In genomic region chr6:112865021-112865531, GRCm38 (mm10) we compare ENCODE assay signal across 9 mouse cellular contexts.
A peak's percentile ranks its signal among the peaks of the same experiment; 100 is the strongest.
DNase-seq lines count a peak whose midpoint lies in the region; ATAC-seq and TF ChIP-seq lines count a peak whose summit lies in the region.
"Had no signal": no experiment of that assay in that cellular context is flagged by ENCODE, and none has a peak within 500 bp of the region (broad histone marks: within the 10 kb centered on the region; RNA-seq: fewer than 3 reads in every experiment).

No protein-coding gene starts in this region.

- 36% methylated on average over 6 of the region's 6 CpGs for WGBS in kidney, embryonic 16.5 days
- WGBS in hindbrain, embryonic 14.5 days: 17% methylated on average over 6 of the region's 6 CpGs
- 24% methylated on average over 6 of the region's 6 CpGs for WGBS in olfactory bulb, adult 2 months

- no peaks in the 10 kb centered on the region for H3K36me3 ChIP-seq in kidney, embryonic 16.5 days (ENCODE audit: insufficient read depth, low read length)
- no peaks in the 10 kb centered on the region for H3K36me3 ChIP-seq in hindbrain, embryonic 14.5 days (replicated peaks; ENCODE audit: control insufficient read depth, insufficient read depth)
- H3K36me3 ChIP-seq: embryonic facial prominence, embryonic 12.5 days had no signal

- H3K27me3 ChIP-seq in kidney, embryonic 16.5 days (ENCODE audit: insufficient read depth, low read length): no peaks in the 10 kb centered on the region
- H3K27me3 ChIP-seq in hindbrain, embryonic 14.5 days (ENCODE audit: control insufficient read depth, insufficient read depth, low read length): no peaks in the 10 kb centered on the region
- H3K27me3 ChIP-seq: embryonic facial prominence, embryonic 12.5 days had no signal

- no peak overlapping the region for H3K27ac ChIP-seq in kidney, embryonic 16.5 days (ENCODE audit: low read length)
- peak overlapping the region; percentile 53 for H3K27ac ChIP-seq in hindbrain, embryonic 14.5 days
- 0 out of 2 replicates have a peak overlapping the region, but pooled peaks have one; percentile 13 for H3K27ac ChIP-seq in olfactory bulb, adult 2 months (ENCODE audit: insufficient read depth, low read depth, low read length)
- no peak overlapping the region for H3K27ac ChIP-seq in gastrocnemius, adult 2 months

- no peak for TF ChIP-seq POLR2A in brain, embryonic 14.5 days (IDR thresholded peaks at IDR 0.05; ENCODE audit: borderline replicate concordance, extremely low read depth, insufficient read depth, insufficient read length, poor library complexity, severe bottlenecking)
- no peak for TF ChIP-seq POLR2A in olfactory bulb, adult 2 months (IDR thresholded peaks at IDR 0.05; ENCODE audit: insufficient read depth, low read depth, low read length)

- no peak overlapping the region for H3K4me2 ChIP-seq in kidney, embryonic 16.5 days (replicated peaks; ENCODE audit: low read depth, low read length)
- no peak overlapping the region for H3K4me2 ChIP-seq in hindbrain, embryonic 14.5 days (replicated peaks)
- H3K4me2 ChIP-seq: embryonic facial prominence, embryonic 12.5 days had no signal

- no peak overlapping the region for H3K4me3 ChIP-seq in kidney, embryonic 16.5 days (ENCODE audit: low read length)
- no peak overlapping the region for H3K4me3 ChIP-seq in hindbrain, embryonic 14.5 days (replicated peaks; ENCODE audit: low read length)
- H3K4me3 ChIP-seq in olfactory bulb, adult 2 months (ENCODE audit: insufficient read depth, low read depth, low read length): no peak overlapping the region
- H3K4me3 ChIP-seq in gastrocnemius, adult 2 months: no peak overlapping the region
- H3K4me3 ChIP-seq: embryonic facial prominence, embryonic 12.5 days had no signal

- H3K4me1 ChIP-seq in kidney, embryonic 16.5 days (ENCODE audit: insufficient read depth, low read length): peaks cover 3% of the 10 kb centered on the region; the same call in 1 of the 2 replicates
- peaks cover 21% of the 10 kb centered on the region for H3K4me1 ChIP-seq in hindbrain, embryonic 14.5 days (replicated peaks; ENCODE audit: control insufficient read depth, insufficient read depth, low read length)
- peaks cover 34% of the 10 kb centered on the region for H3K4me1 ChIP-seq in olfactory bulb, adult 2 months (ENCODE audit: control insufficient read depth, insufficient read depth, low read length)

- H3K9ac ChIP-seq in kidney, embryonic 16.5 days (replicated peaks; ENCODE audit: low read length): no peak overlapping the region
- no peak overlapping the region for H3K9ac ChIP-seq in hindbrain, embryonic 14.5 days
- H3K9ac ChIP-seq: embryonic facial prominence, embryonic 12.5 days had no signal

- no peaks in the 10 kb centered on the region for H3K9me3 ChIP-seq in kidney, embryonic 16.5 days (ENCODE audit: low read length)
- H3K9me3 ChIP-seq in hindbrain, embryonic 14.5 days (ENCODE audit: control insufficient read depth, low read length): no peaks in the 10 kb centered on the region
- H3K9me3 ChIP-seq: embryonic facial prominence, embryonic 12.5 days had no signal

- peak; percentile 79 for ATAC-seq in kidney, embryonic 16.5 days (ENCODE audit: low FRiP score, low TSS enrichment)
- ATAC-seq in hindbrain, embryonic 14.5 days (ENCODE audit: low FRiP score): peak; percentile 73

- intact Hi-C loops in gastrocnemius, adult 2 months (cut with DNase I): no loop called here

- TF ChIP-seq CTCF in brain, embryonic 14.5 days (IDR thresholded peaks at IDR 0.05; ENCODE audit: borderline replicate concordance, extremely low read depth, insufficient read depth, insufficient read length): no peak
- no peak for TF ChIP-seq CTCF in olfactory bulb, adult 2 months (IDR thresholded peaks at IDR 0.05; ENCODE audit: insufficient read depth, low read depth, low read length)
- TF ChIP-seq CTCF in gastrocnemius, adult 2 months (IDR thresholded peaks at IDR 0.05): no peak

- DNase-seq in kidney, postnatal 36 days: no peak
- DNase-seq in brain, embryonic 14.5 days (ENCODE audit: low read depth): peak; percentile 71
- no peak for DNase-seq in hindbrain, embryonic 14.5 days (ENCODE audit: low spot score)
- DNase-seq in urinary bladder, postnatal 25 days (ENCODE audit: low spot score): no peak
- DNase-seq in yolk sac, embryonic 10.5 days (ENCODE audit: low spot score): no peak
- DNase-seq in gastrocnemius, adult 2 months: no peak

Comparison
In these comparisons a context has a peak if more than half of its experiments do, and no peak if none do; other contexts are left out.
1. H3K27ac ChIP-seq: peak in hindbrain, embryonic 14.5 days (single experiment) and olfactory bulb, adult 2 months (single experiment); none in kidney, embryonic 16.5 days (single experiment) and gastrocnemius, adult 2 months (single experiment).